Mouse (Mus musculus) liver, embryonic 14.5 days (tissue): ENCODE measurements around the gene Scyl1. TPM values are rescaled to one million over a fixed set of nuclear protein-coding genes. Genes with fewer than 3 reads are reported as not detected.

ENCODE experiments used
- ATAC-seq: fragments of 200-750 bp; cut with Nextera tagmentation; 2 replicates; pipeline ENCODE4 v1.8.0; 2017; ENCODE audit warnings: moderate number of reproducible peaks, mild to moderate bottlenecking, moderate library complexity; ENCODE audit not compliant: insufficient read depth
- DNase-seq, 3 experiments: peaks; one replicate each; pipeline ENCODE4 v3.0.0-alpha.2; 2012 to 2013; ENCODE audit warnings: low read depth in 3 of 3, low spot score in 3 of 3
- H3K27ac ChIP-seq: fragments of 300-500 bp; sonication (generic); 2 replicates; pipeline ENCODE4 v1.5.1; 2014; ENCODE audit warnings: moderate library complexity, mild to moderate bottlenecking, control low read depth, inconsistent platforms
- H3K27me3 ChIP-seq: fragments of 300-500 bp; sonication (generic); 2 replicates; pipeline ENCODE4 v1.6.1; 2014; ENCODE audit warnings: mild to moderate bottlenecking, low read length, moderate library complexity; ENCODE audit not compliant: control insufficient read depth, insufficient read depth
- H3K36me3 ChIP-seq: fragments of 300-500 bp; sonication (generic); replicated peaks from 2 replicates; pipeline ENCODE4 v1.6.1; 2014; ENCODE audit warnings: low read depth; ENCODE audit not compliant: control insufficient read depth, insufficient read depth
- H3K4me1 ChIP-seq, 2 experiments: fragments of 200-500 bp in 1 of 2; fragments of 300-500 bp in 1 of 2; sonication (generic) in 1 of 2; replicated peaks; 2 replicates each; pipeline ENCODE4 v1.6.1; 2012 to 2014; ENCODE audit warnings: antibody characterized with exemption in 1 of 2, inconsistent platforms in 1 of 2, low read length in 1 of 2; ENCODE audit not compliant: control insufficient read depth in 2 of 2, insufficient read depth in 2 of 2
- H3K4me2 ChIP-seq: fragments of 300-500 bp; sonication (generic); 2 replicates; pipeline ENCODE4 v1.6.1; 2014; ENCODE audit warnings: low read depth, mild to moderate bottlenecking, control low read depth, moderate library complexity
- H3K4me3 ChIP-seq, 2 experiments: fragments of 200-500 bp in 1 of 2; fragments of 300-500 bp in 1 of 2; sonication (generic) in 1 of 2; 2 replicates each; pipeline ENCODE4 v1.5.1; 2012 to 2014; ENCODE audit warnings: low read depth in 2 of 2, low read length in 2 of 2, mild to moderate bottlenecking in 2 of 2, control low read depth in 1 of 2, inconsistent platforms in 1 of 2, moderate library complexity in 1 of 2; ENCODE audit not compliant: insufficient read depth in 1 of 2
- H3K9ac ChIP-seq: fragments of 300-500 bp; sonication (generic); replicated peaks from 2 replicates; pipeline ENCODE4 v1.6.1; 2014; ENCODE audit warnings: mild to moderate bottlenecking, control low read depth, moderate library complexity
- H3K9me3 ChIP-seq: fragments of 300-500 bp; sonication (generic); 2 replicates; pipeline ENCODE4 v1.6.1; 2016; ENCODE audit warnings: low read length, mixed read lengths; ENCODE audit not compliant: control insufficient read depth
- CTCF ChIP-seq: IDR thresholded peaks from 2 replicates; pipeline ENCODE4 v1.5.1; 2016; ENCODE audit warnings: antibody characterized with exemption, low read depth, control low read depth
- EP300 ChIP-seq: IDR thresholded peaks from 2 replicates; pipeline ENCODE4 v1.6.1; 2016; ENCODE audit warnings: antibody characterized with exemption, low read depth
- WGBS: fragments of 180-500 bp; shearing (Covaris S2); extraction: QIAGEN DNeasy Blood & Tissue Kit; methylation state at CpG from one replicate; pipeline ENCODE4 v1.1.7; 2014; ENCODE audit not compliant: insufficient replicate concordance; 5-methylcytosine and 5-hydroxymethylcytosine counted together
- polyA plus RNA-seq, 2 experiments: library from polyadenylated mRNA; depleted of rRNA in 1 of 2; stranded (reverse) in 1 of 2; unstranded in 1 of 2; fragments of >200 nt; fragmentation: Nextera tagmentation in 1 of 2; extraction: Ambion mirVana in 1 of 2; gene quantifications; 2 replicates each; pipeline versions ENCODE4 v1.2.1 to v1.2.3; 2012 to 2014

The Scyl1 gene
- polyA plus RNA-seq, 2 experiments = 15.8 to 27.1 TPM

- no peak for ATAC-seq
- WGBS = 7% methylated on average over 20 of the region's 20 CpGs
- no peak overlapping the region for H3K4me3 ChIP-seq
These were observed 19.5 kb downstream of the Scyl1 start for GRCm38 (mm10) chr19:5751742-5752141.

GRCm38 (mm10) chr19:5750951-5751350 is 20.3 kb downstream of the Scyl1 start:
- Histone ChIP-seq H3K9me3 (no peaks in the 10 kb centered on the region), H3K27me3 (peaks cover 43% of the 10 kb centered on the region), H3K4me1 (peaks cover 0 to 6% of the 10 kb centered on the region in 2 experiments; a peak in 3 of 4 replicates), H3K4me3 (no peak overlapping the region), H3K9ac (no peak overlapping the region), H3K36me3 (no peaks in the 10 kb centered on the region), H3K27ac (no peak overlapping the region), H3K4me2 (no peak overlapping the region)
- DNase-seq = no peak
- 10% methylated on average over 22 of the region's 22 CpGs for WGBS
- TF ChIP-seq EP300 = no peak
- no peak for TF ChIP-seq CTCF
- no peak for ATAC-seq

More at GRCm38 (mm10) chr19:5751742-5752141, 19.5 kb downstream of the Scyl1 start:
- H3K9me3 ChIP-seq = no peaks in the 10 kb centered on the region
- H3K27me3 ChIP-seq = peaks cover 43% of the 10 kb centered on the region
- H3K36me3 ChIP-seq = no peaks in the 10 kb centered on the region
- H3K4me2 ChIP-seq = no peak overlapping the region
- no peak overlapping the region for H3K27ac ChIP-seq
- H3K9ac ChIP-seq = no peak overlapping the region
- TF ChIP-seq CTCF = no peak
- no peak for TF ChIP-seq EP300
- no peak for DNase-seq
- peaks cover 0 to 3% of the 10 kb centered on the region in 2 experiments; a peak in 3 of 4 replicates for H3K4me1 ChIP-seq

- Histone ChIP-seq H3K4me1 (peaks cover 0 to 6% of the 10 kb centered on the region in 2 experiments; a peak in 3 of 4 replicates), H3K36me3 (no peaks in the 10 kb centered on the region), H3K4me3 (no peak overlapping the region), H3K27me3 (peaks cover 57% of the 10 kb centered on the region), H3K4me2 (no peak overlapping the region), H3K9ac (no peak overlapping the region), H3K27ac (no peak overlapping the region), H3K9me3 (no peaks in the 10 kb centered on the region)
- 52% methylated on average over 6 of the region's 6 CpGs for WGBS
- TF ChIP-seq CTCF = no peak
- no peak for TF ChIP-seq EP300
- ATAC-seq (no peak), DNase-seq (no peak)
These were observed 21.7 kb downstream of the Scyl1 start for GRCm38 (mm10) chr19:5749476-5749875.

GRCm38 (mm10) chr19:5746907-5747363 is 24.3 kb downstream of the Scyl1 start:
- Histone ChIP-seq H3K9me3 (no peaks in the 10 kb centered on the region), H3K4me1 (peaks cover 0 to 6% of the 10 kb centered on the region in 2 experiments; a peak in 3 of 4 replicates), H3K27ac (no peak overlapping the region), H3K9ac (no peak overlapping the region), H3K4me2 (no peak overlapping the region), H3K36me3 (no peaks in the 10 kb centered on the region), H3K27me3 (peaks cover 79% of the 10 kb centered on the region), H3K4me3 (no peak overlapping the region)
- no peak for TF ChIP-seq CTCF
- TF ChIP-seq EP300 = no peak
- WGBS = 29% methylated on average over 12 of the region's 12 CpGs
- DNase-seq (no peak), ATAC-seq (peak; percentile 50)

DNA sequence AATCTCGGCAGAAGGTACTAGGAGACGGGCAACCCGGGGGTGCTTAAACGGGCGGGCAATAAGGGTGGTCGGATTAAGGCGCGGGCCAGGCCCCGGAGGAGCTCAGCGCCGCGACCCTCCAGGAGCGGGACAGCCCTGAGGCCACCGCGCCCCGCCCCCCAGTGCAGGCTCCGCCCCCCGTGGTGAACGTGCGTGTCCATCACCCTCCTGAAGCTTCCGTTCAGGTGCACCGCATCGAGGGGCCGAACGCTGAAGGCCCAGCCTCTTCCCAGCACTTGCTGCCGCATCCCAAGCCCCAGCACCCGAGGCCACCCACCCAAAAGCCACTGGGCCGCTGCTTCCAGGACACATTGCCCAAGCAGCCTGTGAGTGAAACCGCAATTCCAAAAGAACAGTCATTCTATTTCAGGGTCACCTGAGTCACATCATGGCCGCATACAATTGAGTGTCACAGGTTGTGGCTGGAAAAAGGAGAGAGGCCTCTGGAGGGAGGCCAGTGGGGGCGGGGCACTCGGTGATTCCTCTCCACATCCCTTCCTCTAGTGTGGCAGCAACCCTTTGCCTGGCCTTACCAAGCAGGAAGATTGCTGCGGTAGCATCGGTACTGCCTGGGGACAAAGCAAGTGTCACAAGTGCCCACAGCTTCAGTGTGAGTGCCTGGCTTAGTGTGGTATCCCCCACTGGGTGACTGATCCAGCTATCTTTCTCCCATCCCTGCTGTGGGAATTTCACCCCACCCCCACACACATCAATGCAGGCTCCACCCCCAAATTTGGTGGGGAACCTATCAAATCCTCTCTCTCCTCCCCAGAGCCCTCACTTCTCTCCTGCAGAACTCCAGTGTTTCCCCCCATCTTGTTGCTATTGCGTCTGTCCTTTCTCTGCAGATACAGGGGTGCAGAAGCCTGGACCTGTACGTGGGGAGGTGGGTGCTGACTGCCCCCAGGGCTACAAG is 25.2 kb downstream of the Scyl1 start:
- no peak for ATAC-seq
- peaks cover 79% of the 10 kb centered on the region for H3K27me3 ChIP-seq
- WGBS = 8% methylated on average over 36 of the region's 36 CpGs
- no peak for DNase-seq
- TF ChIP-seq EP300 (no peak), CTCF (no peak)
- H3K9ac ChIP-seq = no peak overlapping the region
- H3K9me3 ChIP-seq = no peaks in the 10 kb centered on the region
- peak overlapping the region; percentile 28; the same call in 1 of the 2 replicates for H3K4me2 ChIP-seq
- no peaks in the 10 kb centered on the region for H3K36me3 ChIP-seq
- H3K4me1 ChIP-seq = peaks cover 0 to 5% of the 10 kb centered on the region in 2 experiments; a peak in 2 of 4 replicates
- H3K27ac ChIP-seq = no peak overlapping the region
- H3K4me3 ChIP-seq = no peak overlapping the region
